Mouse (Mus musculus) spleen, adult 2 months (tissue): ENCODE results near the gene Tut1.

Source experiments
- CTCF ChIP-seq: fragments of 200-500 bp; IDR thresholded peaks from 2 replicates; pipeline ENCODE4 v1.5.1; 2011; ENCODE audit warnings: mild to moderate bottlenecking, inconsistent platforms; ENCODE audit not compliant: insufficient read depth, insufficient read length, insufficient replicate concordance; ENCODE audit errors: extremely low read depth
- POLR2A ChIP-seq: fragments of 200-500 bp; IDR thresholded peaks from 2 replicates; pipeline ENCODE4 v1.6.1; 2011; ENCODE audit warnings: low read depth, low read length, inconsistent platforms

DNA sequence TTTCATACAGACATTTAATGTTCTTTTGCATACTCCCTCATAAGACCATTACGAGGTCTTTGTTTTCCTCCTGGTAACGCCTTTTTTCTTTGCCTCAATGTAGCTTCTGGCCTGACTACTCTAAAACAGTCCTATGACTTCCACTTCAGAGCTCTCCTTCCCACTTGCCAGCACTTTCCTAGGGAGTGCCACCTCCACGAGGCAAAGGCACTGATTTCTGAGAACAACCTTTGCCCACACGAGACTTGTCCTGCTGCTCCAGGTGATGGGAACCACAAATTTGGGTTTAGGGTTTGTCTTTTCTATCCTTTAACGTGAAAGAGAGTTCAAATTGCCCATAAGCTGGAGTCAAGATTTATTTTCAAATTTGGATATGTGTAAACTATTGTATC lies 12.5 kb downstream of the Tut1 start:
- TF ChIP-seq CTCF = no peak
- no peak for TF ChIP-seq POLR2A
